Mouse (Mus musculus) retina, adult 2 months (tissue): ENCODE measurements around the gene Atg2b.

Experiments used
- DNase-seq: peaks from one replicate; pipeline ENCODE4 v3.0.0-alpha.2; 2012; ENCODE audit warnings: low read depth, low spot score

The Atg2b gene

DNA sequence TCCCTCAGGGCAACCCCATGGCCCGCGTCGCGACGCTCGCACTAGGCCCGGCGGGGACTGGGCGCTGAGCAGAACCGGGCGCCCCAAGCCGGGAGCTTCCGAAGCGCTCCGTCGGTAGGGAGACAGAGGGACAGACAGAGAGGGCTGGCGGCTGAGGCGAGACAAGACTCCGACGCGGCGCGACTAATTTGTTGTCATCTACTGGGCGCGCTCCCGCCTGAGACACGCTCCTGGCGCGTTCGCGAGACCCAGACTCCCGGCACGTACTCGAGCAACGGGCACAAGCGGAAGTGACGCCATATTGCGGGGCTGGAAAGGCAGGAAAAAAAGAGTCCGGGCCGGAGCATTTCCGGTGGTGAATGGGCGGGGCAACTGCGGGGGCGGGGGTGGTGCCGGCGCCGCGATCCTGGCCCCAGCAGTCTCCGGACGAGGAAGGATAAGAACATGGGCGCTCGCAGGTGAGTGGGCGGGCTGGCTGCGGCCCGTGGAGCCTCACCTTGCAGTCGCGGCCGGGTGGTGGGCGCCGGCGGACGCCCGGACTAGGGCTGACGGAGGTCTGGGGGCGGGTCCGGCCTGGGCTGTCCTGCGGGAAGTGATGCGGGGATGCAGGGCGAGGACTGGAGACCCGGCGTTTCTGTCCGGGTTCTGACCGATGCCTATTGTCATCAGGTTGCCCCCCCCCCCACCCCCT, at the start of gene Atg2b:
Gene Atg2b (minus strand): TSS at position 211 of the 691 bp plus-strand sequence.
- DNase-seq: peak; percentile 98

DNA sequence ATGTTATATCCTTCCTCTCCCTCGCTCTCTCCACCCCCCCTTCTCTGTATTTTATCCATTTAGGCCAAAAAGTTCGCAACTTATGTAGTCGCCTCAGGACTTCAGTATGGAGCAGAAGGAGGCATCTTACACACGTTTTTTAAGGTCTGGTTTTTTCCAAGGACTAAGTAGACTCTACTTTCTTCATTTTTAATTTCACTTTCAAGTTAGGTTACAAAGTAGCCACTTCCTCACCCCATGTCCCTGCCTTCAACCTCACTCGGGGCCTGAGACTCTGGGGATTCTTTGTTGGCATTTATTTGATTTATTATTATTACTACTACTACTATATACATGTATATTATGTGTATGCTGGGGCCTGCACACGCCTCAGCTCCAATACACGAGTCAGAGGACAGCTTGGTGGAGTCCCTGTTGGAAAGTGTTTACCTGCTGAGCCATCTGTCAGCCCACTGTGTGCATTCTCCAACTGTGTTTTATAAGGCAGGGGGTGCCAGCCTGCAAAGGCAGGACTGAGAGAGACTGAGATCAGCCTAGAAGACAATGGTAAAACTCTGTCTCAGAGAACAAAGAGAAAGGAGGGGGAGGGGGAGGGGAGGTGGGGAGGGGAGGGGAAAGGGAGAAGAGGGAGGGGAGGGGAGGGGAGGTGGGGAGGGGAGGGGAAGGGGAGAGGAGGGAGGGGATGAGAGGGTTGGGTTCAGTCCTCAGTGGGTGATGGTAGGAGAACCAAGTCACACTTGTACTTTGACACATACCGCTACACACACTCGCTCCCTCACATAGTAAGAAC, 48.6 kb upstream of the Atg2b start:
- no peak for DNase-seq

DNA sequence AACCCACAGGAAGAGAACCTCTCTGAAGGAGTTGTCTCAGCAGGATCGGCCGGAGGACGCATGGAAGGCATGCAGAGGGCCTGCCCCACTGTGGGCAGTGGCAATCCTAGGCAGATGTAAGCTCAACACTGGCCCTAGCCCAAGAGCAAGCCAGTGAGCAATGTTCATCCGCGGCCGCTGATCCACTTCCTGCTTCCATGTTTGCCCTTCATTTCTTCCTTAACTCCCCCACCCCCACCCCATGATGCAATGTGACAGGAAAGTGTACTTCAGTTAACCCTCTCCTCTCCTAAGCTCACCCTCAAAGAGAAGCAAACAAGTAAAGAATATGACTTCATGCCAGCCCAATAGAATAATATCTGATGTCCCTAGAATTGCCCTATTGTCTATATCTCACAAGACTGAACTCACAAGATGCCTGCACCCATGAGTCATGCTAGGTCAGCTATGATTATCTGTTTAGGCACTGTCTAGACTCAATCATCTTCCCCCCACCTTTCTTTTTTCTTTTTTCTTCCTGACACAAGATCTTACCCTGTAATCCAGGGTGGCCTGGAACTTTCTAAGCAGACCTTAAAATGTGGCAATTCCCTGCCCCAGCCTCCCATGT, 45.9 kb upstream of the Atg2b start:
- no peak for DNase-seq

DNA sequence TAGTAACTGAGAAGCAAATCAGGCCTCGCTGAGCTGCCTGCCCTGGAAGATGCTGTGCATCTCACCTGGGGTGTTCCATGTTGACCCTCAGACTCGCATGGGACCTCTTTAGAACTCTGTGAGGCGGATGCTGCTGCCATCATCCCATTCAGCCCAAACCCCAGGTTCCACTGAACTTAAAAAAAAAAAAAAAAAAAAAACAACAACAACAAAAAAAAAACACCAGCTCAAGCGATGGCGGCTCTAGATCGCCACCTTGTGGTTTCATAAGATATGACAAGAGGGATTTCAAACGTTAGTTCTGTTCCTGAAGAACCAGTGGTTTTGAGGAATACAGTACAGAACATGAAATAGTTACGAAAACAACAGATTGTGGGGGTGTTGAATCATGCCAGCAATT, 43.0 kb upstream of the Atg2b start:
- DNase-seq: peak; percentile 9

DNA sequence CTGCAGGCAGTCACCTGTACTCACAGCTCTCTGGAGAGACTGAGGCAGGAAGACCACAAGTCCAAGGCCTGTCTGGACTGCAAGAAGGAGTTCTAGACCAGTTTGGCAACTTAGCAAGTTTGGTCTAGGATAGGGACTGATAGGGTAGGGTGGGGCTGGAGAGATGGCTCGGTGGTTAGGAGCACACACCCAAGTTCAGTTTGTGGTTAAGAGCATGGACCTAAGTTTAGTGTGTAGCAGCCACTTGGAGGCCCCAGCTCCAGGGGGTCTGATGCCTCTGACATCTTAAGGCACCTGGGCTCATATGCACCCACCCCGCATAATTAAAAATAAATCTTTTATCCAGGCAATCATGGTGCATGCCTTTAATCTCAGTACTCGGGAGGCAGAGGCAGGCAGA, 42.3 kb upstream of the Atg2b start:
- DNase-seq: no peak

DNA sequence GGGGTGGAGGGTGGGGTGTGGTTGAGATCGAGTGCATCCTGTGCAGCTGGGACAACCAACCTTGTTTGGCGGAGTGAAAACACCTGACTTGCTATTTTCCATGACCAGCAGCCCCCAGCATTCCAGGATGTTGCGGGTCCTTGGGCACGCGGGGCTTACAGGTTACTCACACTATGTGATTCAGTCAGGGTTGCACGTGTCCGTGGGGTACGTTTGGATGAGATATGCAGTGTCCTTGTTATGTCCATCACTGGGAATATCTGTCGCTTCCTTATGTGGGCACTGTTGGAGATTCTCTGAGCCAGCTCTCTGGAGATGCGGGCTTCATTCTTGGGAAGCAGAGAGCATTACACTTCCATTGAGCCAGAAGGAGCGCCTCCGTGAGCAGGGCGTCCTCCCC, 40.7 kb upstream of the Atg2b start:
- no peak for DNase-seq

DNA sequence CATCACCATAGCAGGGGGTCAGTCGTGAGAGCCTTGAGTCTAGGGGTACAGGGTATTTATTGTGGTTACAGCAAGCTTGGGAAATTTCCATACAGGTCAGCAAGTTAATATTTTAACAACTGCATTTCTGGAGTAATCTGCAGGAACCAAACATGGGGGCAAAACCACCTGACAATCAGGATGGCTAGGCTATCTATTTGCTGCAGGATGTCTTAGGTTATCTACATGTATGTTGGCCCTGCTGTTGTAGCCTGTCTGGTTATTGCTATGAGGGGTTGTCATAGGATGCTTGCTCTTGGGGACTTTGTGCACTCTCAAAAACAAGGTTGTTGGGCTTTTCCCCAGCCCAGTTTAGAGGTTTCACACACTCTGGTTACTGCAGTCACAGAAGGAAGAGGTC, 39.6 kb upstream of the Atg2b start:
- no peak for DNase-seq

DNA sequence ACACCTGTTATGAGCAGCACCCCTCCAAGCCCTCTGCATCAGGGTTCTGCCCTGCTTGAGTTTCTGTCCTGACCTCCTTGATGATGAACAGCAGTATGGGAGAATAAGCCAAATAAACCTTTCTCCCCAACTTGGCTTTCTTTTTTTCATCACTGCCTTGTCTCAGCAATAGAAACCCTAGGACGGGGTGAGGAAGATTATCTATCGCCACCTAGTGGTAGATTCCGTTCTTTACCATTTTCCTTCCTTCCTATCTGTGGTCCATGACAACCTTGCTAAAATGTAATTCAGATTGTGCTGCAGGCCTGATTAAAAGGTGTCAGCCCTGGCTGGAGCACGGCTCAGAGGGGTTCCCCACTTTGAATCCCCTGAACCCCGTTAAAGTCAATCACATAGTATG, 37.6 kb upstream of the Atg2b start:
- DNase-seq: peak; percentile 32

DNA sequence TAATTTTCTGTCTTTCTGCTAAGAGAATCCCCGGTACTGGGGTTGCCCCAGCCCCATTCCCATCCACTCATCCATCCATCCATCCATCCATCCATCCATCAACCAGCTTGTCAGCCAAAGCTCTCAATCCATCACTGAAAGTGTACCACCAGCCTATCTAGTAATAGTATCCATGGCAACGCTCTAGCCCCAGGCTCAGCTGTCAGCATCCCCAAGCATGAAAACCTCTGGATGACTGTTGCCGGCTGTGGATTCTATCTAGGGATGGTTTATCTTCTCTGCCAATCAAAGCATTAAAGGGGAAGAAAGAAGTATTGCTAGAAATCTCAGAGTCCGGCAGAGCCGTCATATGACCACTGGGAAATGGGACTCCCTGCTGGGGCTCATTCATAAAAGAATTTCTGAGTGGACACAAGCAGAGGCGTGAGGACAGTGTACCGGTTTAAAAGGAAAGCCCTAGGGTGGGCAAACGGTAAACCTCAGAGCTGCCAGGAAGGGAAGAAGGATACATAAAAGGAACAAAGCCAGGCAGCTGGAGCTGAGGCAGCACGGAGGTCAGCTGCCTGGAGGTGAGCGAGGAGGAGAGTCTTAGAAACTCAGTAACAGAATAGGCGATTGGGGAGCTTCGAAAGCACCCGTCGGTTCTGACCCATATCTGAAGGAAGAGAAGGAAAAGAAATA, 36.6 kb upstream of the Atg2b start:
- DNase-seq: no peak

DNA sequence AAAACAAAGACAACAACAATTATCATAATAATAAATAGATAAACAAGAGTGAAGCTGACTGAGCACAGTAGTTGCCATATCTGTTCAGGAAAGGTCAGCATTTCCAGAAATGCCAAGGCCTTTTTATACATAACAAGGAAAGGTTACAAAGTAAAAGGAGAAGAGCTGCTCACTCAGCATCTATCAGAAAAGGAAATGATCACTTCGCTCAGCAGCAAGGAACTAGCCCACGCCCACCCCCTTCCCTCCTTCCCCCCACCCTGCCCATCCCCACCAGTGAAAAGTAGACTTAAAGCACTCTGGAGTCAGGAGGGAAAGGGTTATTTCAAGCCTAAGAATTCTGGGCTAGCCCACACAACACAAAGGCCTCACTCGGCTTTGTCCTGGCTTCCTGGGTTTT, 35.2 kb upstream of the Atg2b start:
- no peak for DNase-seq

DNA sequence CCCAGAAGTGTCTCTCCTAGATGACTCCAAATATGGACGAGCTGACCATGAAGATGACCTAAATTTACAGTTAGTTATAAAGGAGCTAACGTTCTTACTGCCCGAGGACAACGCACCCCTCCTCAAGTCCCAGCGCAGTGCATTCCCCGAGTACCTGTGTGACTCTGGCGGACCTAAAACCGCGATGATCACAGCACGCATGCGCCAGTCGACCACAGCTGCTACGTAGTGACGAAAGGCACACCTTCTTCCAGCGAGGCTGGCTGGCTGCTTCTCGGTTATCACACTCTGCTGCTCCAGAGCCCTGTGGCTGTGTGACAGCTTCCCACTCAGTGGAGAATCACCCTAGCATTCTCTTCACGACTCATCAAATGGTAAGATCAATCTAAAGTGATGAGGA, 33.6 kb upstream of the Atg2b start:
- peak; percentile 6 for DNase-seq

DNA sequence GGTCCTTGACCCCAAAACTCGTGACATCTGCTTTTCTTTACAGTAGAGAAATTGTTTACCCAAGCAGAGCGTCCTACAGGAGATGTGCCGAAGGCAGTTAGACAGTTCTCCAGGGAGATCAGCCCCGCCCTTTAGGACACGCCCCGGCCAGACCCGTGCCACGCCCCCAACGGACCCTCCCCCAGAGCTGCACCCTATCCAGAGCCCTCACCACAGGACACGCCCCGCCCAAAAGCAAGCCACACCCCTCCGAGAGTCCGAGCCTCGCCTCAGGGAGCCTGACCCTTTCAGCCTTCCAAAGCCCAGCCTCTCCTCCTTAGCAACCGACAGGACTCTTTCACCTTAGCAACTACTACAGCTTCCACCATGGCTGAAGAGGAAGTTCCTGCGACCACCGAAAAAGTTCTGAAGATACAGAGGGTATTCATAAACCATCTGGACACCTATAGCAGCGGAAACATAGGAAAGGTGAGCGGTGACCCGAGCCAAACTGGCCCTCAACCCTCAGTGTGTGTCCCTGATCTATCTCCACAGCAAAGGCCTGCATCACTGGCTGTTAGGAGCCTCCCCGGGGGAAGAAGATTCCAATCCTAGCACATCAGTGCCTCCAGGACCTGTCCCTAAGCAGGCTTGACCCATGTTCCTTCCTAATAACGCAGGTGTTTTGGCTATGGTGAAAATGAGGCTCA, 20.9 kb upstream of the Atg2b start, which contains the start of gene Ak7:
Gene Ak7 (plus strand): TSS at position 178 of the 689 bp plus-strand sequence.
- no peak for DNase-seq

DNA sequence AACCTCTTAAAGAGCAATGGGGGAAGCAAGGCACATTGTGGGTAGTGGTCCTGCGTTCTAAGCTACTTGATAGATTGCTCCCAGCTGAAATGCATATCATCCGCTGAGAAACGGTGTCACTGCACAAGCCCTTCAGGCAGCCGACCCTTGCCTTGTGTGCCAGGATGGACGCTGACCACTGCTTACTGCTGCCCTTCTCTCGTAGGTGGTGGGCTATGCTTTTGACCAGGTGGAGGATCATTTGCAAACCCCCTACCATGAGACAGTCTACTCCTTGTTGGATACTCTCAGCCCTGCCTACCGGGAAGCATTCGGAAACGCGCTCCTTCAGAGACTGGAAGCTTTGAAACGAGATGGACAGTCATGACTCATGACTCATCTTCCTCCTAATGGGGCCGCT, 15.4 kb upstream of the Atg2b start:
- DNase-seq: no peak

DNA sequence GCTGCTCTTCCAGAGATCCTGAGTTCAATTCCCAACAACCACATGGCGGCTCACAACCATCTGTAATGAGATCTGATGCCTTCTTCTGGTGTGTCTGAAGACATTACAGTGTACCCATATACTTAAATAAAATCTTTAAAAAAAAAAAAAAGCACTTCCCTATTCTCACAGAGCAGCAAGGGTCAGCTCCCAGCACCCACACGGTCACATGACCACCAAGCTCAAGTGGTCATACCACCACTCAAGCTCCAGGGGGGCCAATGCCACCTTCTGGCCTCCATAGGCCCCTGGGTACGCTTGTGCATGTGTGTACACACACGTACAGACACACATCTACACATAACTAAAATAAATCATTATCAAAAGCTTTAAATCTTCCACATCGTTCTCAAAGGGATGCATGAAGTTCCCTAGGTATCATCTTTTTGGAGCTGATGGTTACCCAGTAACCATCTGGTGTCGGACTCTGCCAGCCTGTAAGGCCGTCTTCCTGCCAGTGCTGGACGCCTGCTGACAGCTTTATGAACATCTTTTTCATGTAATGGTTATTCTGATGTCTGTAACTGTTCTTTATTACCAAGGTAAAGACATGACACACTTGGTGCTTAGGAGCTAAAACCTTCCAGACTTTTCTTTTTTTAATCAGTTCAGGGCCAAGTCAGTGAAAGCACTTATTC, 12.2 kb upstream of the Atg2b start:
- no peak for DNase-seq

DNA sequence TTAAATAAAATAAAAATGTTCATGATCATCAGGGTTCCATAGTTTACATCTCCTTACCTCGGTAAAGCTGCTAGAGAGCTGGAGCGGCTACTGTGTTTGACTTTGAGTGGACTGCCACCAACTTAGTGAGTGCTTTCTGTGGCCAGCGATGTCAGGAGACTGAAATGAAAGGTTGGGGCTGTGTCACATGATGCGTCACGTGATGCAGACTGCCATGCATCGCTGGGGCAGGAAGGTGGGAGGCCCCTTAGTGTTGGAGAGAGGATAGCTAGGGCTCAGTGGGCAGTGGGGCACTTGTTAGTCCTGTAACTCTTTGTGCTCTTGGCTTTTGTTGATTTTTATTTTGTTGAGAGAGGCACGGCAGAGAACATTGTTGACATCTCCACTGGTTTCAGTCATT, 10.8 kb upstream of the Atg2b start:
- no peak for DNase-seq

DNA sequence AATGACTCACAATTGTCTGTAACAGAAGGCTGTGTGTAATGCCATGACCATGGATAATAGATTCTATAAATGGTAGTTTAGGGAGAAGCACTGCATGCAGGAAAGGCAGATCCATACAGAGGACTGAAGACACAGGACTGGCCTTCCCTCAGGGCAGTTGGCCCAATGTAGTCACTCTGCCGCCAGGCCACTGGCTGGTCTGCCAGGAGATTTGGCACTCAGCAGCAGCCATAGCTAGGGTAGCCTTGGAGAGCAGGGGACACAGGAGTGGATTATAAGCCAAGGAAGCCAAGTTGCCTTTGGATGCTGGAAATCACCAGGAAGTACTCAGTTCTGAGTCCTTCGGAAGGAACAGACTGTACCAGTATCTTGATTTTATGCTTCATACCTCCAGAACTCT, 9.0 kb upstream of the Atg2b start:
- DNase-seq: no peak

DNA sequence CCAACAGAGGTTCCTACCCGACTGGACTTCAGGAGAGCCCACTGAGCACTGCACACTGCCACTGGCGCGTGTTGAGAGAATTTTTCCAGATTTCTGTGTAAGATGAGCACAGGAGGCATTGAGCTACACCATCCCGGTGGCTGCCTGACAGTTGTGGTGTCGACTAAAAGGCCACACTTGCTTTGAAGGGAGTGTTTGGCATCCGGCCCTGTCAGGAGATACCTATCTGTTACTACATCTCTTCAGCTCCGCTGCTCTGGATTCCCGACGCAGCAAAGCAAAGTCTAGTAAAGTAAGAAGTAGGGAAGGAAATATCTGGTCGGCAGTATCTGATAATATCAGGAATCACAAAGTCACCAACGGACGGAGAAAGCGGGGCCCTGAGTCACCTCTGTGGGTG, 4.4 kb upstream of the Atg2b start:
- DNase-seq: no peak

DNA sequence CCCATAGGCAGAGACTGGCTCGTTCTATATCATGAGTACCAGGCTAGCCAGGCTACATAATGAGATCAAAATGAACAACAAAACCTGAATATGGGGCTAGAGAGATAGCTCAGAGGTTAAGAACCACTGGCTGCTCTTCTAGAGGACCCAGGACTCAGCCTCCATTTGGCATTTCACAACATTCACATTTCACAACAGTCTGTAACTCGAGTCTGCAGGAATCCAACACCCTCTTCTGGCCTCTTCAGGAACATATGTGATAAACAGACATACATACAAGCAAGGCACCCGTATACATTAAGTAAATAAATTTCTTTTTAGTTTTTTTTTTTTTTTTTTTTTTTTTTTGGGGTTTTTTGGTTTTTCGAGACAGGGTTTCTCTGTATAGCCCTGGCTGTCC, 3.5 kb upstream of the Atg2b start:
- no peak for DNase-seq

DNA sequence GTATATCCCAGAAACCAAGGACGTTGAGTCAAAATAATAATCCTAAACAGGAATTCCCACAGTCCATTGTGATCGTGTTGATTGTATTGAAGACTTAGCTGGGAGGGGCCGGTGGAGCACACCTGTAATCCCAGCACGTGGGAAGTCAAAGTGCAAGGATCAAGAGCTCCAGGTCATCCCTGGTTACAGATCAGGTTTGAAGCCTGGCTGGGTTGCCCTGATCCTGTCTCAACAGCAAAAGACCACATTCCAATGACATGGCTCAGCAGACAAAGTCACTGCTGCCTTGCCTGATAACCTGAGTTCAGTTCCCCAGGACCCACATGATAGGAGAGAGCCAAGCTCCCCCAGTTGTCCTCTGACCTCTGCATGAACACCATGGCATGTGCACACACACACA, 2.4 kb upstream of the Atg2b start:
- no peak for DNase-seq

DNA sequence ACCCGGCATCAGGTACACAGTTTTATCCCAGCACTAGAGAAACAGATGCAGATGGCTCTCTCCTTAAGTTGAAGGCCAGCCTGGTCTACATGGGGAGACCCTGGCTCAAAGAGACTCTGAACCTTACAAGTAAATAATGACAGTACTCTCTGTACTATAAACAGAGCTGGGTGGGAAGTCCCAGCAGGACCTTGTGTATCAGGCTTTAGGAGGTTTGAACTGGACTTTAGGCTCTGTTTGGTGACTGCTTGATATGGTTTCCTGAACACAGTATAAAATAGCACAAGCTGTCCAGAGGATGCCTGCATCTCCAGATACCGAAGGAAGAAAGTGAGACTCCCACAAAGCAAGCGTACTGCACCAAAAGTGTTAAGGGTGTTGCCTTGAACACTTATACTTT, 1.8 kb upstream of the Atg2b start:
- DNase-seq: no peak
